In genomic region chr5:139558468-139558804, GRCm38 (mm10) we compare ENCODE assay signal across 8 mouse cellular contexts. TPM values are rescaled to one million over a fixed set of nuclear protein-coding genes. Genes with fewer than 3 reads are reported as not detected.
DNase-seq lines count a peak whose midpoint lies in the region; ATAC-seq and TF ChIP-seq lines count a peak whose summit lies in the region.

No protein-coding gene starts in this region.

- no peaks in the 10 kb centered on the region for H3K9me3 ChIP-seq in embryonic facial prominence, embryonic 14.5 days (ENCODE audit: control insufficient read depth, low read length)
- no peaks in the 10 kb centered on the region for H3K9me3 ChIP-seq in hindbrain, embryonic 11.5 days (ENCODE audit: control insufficient read depth, low read length)

- peak; percentile 56; the same call in 1 of the 2 replicates for ATAC-seq in embryonic facial prominence, embryonic 14.5 days (ENCODE audit: low read depth)
- ATAC-seq in hindbrain, embryonic 11.5 days (ENCODE audit: low FRiP score), result peak; percentile 70

- H3K27me3 ChIP-seq in embryonic facial prominence, embryonic 14.5 days (replicated peaks; ENCODE audit: control insufficient read depth, insufficient read depth, low read length), result peaks cover 88% of the 10 kb centered on the region
- peaks cover 86% of the 10 kb centered on the region for H3K27me3 ChIP-seq in hindbrain, embryonic 11.5 days (ENCODE audit: control insufficient read depth, insufficient read depth, low read length)

- H3K36me3 ChIP-seq in embryonic facial prominence, embryonic 14.5 days (ENCODE audit: control insufficient read depth, insufficient read depth, low read length), result no peaks in the 10 kb centered on the region
- no peaks in the 10 kb centered on the region for H3K36me3 ChIP-seq in hindbrain, embryonic 11.5 days (ENCODE audit: control insufficient read depth, insufficient read depth, low read length)

- TF ChIP-seq CTCF in gastrocnemius, adult 2 months (IDR thresholded peaks at IDR 0.05), result no peak

- H3K9ac ChIP-seq in embryonic facial prominence, embryonic 14.5 days (ENCODE audit: low read depth, low read length), result no peak overlapping the region
- no peak overlapping the region for H3K9ac ChIP-seq in hindbrain, embryonic 11.5 days (ENCODE audit: low read depth, low read length)

- intact Hi-C loops in gastrocnemius, adult 2 months (cut with DNase I), result no loop called here

- H3K4me3 ChIP-seq in gastrocnemius, adult 2 months, result peak overlapping the region; percentile 33
- H3K4me3 ChIP-seq in embryonic facial prominence, embryonic 14.5 days (ENCODE audit: low read depth, low read length), result no peak overlapping the region
- H3K4me3 ChIP-seq in hindbrain, embryonic 11.5 days (ENCODE audit: low read depth, low read length), result no peak overlapping the region

- H3K27ac ChIP-seq in gastrocnemius, adult 2 months, result no peak overlapping the region
- no peak overlapping the region for H3K27ac ChIP-seq in embryonic facial prominence, embryonic 14.5 days (replicated peaks; ENCODE audit: low read depth, low read length)
- peak overlapping the region; percentile 78; the same call in 1 of the 2 replicates for H3K27ac ChIP-seq in hindbrain, embryonic 11.5 days (ENCODE audit: low read depth, low read length)

- no peak for DNase-seq in gastrocnemius, adult 2 months
- no peak for DNase-seq in gastrocnemius, postnatal 25 days
- peak; percentile 75 for DNase-seq in embryonic facial prominence, embryonic 14.5 days (ENCODE audit: low spot score)
- DNase-seq in hindbrain, embryonic 11.5 days (ENCODE audit: low spot score), result peak; percentile 79
- DNase-seq in lung, postnatal 10 days, result peak; percentile 57
- peak; percentile 52 for DNase-seq in testis, postnatal 14 days (ENCODE audit: low spot score)
- no peak for DNase-seq in left cerebral cortex, adult 8-10 months (ENCODE audit: low spot score in 2 of 2)
- DNase-seq in layer of hippocampus, adult 9-10 months (ENCODE audit: low spot score), result no peak

- WGBS in embryonic facial prominence, embryonic 14.5 days, result under 1% methylated on average over 15 of the region's 16 CpGs
- 0% methylated on average over 16 of the region's 16 CpGs for WGBS in hindbrain, embryonic 11.5 days

- H3K4me1 ChIP-seq in embryonic facial prominence, embryonic 14.5 days (ENCODE audit: control insufficient read depth, insufficient read depth, low read length), result no peaks in the 10 kb centered on the region
- H3K4me1 ChIP-seq in hindbrain, embryonic 11.5 days (replicated peaks; ENCODE audit: control insufficient read depth, insufficient read depth, low read length), result peaks cover 16% of the 10 kb centered on the region

- peak overlapping the region; percentile 21; the same call in 1 of the 2 replicates for H3K4me2 ChIP-seq in embryonic facial prominence, embryonic 14.5 days (ENCODE audit: low read depth, low read length)
- H3K4me2 ChIP-seq in hindbrain, embryonic 11.5 days (replicated peaks; ENCODE audit: low read depth, low read length), result peak overlapping the region; percentile 22; the same call in 1 of the 2 replicates

RNA-seq across cellular contexts. Expression of gene Uncx, which starts 15.1 kb away (rescaled TPM):
- total RNA-seq in gastrocnemius, adult 2 months (2021), result not detected
- total RNA-seq in gastrocnemius, postnatal 25 days (2021), result not detected
- polyA plus RNA-seq in embryonic facial prominence, embryonic 14.5 days (2014; fragmentation: Nextera tagmentation; extraction: Ambion mirVana), result 2.5 and 2.9 TPM in 2 replicates
- 57.9 and 66.8 TPM in 2 replicates for polyA plus RNA-seq in hindbrain, embryonic 11.5 days (2014; fragmentation: Nextera tagmentation; extraction: Ambion mirVana)
- total RNA-seq in left cerebral cortex, adult 8-10 months (2022), result under 1 TPM in 3 of 4 experiments, not detected in 1; 0.14 to 0.74 (median 0.14) TPM

Comparison
In these comparisons a context has a peak if more than half of its experiments do, and no peak if none do; other contexts are left out.
1. DNase-seq: peak in embryonic facial prominence, embryonic 14.5 days (single experiment), hindbrain, embryonic 11.5 days (single experiment), lung, postnatal 10 days (single experiment) and testis, postnatal 14 days (single experiment); none in gastrocnemius, adult 2 months (single experiment), gastrocnemius, postnatal 25 days (single experiment), left cerebral cortex, adult 8-10 months (0 of 2) and layer of hippocampus, adult 9-10 months (single experiment).